Mouse (Mus musculus): ENCODE results near the gene Gucy2g.
"Not testable (repeated sequence)": the region's sequence is repeated elsewhere in the genome, so short reads cannot be mapped to it uniquely, and the experiment has no call there.

Gene Gucy2g

DNA sequence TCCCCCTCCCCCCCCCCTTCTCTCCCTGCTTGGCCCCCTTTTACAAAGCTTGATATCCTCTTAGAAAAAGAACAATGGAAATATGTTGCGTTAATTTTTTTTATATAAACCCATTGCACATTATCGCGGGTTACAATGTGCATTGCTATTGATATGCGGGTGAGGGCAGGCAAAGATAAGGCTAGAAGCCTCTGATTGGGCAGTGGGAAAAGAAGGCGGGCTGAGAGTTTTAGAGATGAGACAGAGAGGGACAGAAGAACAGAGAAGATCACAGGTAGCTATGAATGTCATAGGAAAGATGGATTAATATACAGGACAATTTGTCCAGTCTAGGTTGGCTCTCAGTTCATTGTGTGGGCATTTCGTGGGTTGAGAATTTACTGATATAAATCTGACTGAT lies 33.8 kb downstream of the Gucy2g start:
- DNase-seq (ENCODE audit: low spot score in 2 of 2), result no peak

DNA sequence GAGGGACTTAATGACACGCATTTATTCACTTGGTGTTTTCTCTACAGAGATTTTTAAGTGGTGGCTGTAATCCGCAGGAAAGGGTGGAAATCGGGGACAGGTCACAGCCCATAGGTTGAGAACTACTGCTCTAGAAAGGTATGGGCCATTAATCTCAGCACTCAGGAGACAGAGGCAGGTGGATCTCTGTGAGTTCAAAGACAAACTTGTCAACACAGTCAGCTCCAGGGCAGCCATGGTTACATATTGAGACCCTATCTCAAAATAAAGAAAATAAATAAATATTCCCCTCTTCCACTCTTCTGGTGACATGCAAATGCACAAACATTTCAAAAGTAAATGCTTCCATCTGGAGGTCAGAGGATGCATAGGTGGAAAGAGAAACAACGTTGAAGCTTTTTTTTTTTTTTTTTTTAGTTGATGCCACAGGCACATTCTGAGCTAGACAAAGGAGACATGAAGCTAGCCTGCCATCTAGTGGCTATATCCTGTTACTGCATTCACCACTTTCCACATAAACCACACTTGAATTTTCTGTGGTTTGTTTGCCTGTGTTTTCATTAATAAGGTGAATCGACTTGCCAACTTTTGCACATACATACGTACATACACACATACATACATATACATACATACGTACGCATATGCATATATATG lies 34.4 kb downstream of the Gucy2g start:
- peak in 1 of 2 experiments; percentile 42 for DNase-seq (ENCODE audit: low spot score in 2 of 2)

DNA sequence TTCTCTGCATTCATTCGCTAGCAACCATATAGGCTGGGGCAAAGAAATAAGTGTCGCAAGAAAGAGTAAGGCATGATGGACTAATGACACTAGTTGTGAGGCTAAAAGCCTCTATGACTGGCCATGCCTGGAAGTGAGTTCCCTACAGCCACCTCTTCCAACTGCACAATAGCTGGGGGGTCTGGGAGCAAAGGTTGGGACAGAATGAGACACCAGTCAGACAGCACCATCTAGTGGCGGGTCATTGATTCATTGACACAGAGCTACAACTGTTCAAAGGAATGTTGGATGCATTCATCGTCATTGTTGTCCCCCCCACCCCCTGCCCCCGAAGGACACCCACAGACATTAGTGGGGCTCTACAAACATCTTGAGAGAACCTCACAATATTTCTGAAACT lies 42.7 kb downstream of the Gucy2g start:
- DNase-seq (ENCODE audit: low spot score in 2 of 2), result peak in 1 of 2 experiments; percentile 52

DNA sequence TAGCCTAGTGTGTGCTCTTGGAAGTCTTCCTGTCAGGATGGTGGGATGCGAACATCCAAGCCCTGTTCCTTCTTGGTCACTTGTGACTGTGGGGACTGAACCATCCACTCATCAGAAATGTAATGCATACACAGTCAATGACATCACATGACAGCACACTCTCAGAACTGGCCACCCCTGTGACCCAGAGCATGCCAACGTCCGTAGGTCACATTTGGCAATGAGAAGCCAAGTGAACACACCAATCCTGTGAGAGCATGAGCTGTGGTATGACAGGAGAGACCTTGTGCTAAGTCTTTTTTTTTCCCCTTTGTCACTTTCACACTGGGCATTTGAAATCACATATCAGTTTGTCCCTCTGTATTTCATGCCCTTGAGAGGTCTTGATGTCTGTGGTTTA lies 45.5 kb downstream of the Gucy2g start:
- no peak for DNase-seq (ENCODE audit: low spot score in 2 of 2)

DNA sequence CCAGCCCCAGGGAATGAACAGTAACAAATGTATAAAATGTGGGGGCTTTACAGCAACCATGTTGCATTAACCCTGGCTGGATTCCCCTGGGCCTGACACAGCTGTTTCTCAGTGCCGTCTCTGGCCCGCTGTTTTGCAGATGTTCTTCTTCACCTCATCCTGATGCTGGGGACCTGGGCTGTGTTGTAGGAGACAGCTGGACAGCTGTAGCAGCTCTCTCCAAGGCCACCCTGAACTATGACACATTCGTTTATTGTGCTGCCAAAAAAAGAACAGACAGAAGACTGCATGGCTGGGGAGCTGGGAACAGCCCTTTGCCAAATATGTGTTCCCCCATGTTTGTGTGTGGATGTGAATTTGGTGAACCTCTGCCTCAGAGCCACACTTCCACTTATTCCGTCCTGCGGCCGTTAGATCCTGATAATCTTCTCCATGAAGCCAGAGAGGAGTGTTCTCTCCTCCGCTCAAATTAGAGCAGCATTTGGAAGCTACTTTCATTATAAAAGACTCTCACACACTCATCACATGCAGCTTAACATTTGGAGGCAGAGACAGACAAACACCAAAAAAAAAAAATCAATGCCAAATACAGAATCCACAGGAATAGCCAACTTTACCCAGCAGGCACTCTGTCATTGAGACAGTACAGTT lies 46.4 kb downstream of the Gucy2g start:
- DNase-seq (ENCODE audit: low spot score in 2 of 2), result no peak

DNA sequence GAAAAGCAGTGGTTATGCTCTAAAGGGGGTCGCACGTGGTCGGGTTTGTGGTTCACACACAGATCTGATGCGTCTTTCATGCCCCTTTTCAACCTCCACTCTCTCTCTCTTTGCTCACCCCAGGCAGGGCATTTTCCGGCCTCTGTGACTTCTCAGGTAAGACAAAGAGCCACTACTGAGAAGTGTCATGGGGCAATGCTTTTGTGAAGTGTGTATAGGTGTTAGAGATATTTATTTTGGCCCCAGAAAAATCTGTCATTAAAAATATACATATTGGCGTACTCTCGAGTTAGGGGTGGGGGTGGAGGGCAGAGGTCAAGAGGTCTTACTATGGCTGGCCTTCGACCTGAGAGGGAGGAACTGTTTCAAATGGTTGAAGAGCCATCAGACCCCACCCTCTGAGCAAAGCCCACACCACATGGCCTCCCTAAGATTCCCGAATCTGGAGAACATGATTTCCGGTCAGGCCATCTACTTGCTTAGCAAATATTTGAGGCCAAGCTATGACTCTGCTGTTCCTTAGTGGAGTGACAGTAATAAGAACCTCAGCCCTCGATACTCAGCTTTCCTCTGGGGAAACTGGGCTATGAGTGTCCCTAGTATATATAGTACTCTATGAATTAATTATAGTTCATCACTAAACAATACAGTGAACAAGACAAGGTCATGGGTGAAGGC lies 47.2 kb downstream of the Gucy2g start:
- DNase-seq (ENCODE audit: low spot score in 2 of 2), result no peak

DNA sequence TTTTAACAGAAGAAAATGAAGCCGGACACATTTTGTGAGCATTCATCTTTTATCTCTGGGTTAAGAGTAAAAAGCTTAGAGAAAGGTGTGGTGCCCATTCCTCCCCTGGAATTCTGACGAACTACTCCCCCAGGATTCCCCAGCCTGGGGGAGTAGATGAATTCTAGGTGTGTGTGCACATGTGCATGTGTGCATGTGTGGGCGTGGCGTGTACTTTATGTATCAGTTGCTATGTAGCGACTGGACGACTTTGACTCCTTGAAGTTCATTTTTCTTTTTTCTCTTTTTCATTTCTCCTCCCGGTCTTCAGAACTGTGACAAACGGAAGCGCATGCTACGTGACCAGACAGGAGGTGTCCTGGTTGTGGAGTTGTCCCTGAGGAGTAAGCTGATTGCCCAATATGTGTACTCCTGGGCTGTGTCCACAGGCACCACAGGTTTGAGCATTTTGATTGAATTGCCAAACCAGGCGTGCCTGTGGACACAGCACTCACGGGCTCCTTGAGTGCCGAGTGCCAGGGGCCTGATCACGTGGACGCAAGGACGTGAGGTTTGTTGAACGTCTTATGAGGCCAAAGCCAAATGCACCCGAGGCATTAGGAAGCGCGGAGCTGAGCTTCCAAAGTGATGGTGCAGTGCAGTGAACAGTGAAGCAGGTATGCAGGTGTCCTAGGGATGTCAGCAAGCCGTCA lies 48.6 kb downstream of the Gucy2g start:
- DNase-seq (ENCODE audit: low spot score in 2 of 2), result no peak

DNA sequence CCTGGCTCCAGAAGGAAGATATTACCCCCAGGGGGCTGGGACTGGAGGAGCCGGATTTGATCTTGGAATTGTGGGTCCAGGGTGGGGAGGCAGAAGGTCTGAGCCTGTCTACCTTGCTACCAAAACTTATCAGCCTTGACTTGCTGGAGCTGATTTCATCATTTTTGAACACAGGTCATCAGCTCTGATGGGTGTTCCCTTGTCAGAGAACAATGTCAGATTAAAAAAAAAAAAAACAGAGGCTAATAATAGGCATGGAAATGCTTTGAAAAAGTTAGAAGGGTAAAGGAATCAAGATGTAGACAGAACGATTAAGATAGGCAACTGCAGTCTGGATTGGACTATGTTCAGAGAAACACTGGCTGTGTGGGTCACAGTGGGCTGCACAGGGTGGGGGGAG lies 49.4 kb downstream of the Gucy2g start:
- DNase-seq (ENCODE audit: low spot score in 2 of 2), result no peak

DNA sequence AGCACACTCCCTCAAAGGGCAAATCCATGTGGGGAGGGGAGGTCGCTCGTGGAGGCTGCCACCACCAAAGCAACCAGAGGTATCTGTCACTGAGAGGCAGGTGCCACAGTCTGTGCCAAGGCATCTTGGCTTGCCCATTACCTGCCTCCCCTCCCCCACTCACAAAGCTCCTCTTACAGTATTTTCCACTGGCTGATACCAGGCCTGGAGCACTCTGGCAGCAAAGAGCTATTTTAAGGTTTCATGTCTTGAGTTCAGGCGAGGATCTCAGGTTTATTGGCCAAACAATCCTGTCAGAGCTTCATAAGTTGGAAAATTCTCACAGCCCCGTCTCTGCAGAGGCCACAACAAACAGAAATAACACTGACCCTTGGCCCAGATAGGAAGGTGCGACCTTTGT lies 51.0 kb downstream of the Gucy2g start:
- no peak for DNase-seq (ENCODE audit: low spot score in 2 of 2)

DNA sequence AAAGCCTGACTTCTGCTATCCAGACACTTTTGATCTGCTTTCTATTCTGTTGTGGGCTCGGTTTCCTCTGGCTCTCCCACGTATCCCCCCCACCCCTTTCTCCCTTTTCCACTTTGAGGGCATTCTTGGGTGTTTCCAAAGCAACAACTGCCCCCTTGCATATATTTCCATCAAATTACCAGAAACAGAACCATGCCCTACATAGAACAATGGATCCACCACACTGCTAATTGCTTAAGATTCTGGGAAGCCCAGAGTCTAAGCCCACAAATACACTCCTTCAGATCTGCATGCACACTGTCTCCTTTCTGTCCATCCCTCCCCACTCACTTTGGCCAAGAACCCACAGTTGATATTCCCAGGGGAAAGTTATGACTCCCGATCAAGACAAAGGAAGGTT lies 55.4 kb downstream of the Gucy2g start:
- no peak for DNase-seq (ENCODE audit: low spot score in 2 of 2)

DNA sequence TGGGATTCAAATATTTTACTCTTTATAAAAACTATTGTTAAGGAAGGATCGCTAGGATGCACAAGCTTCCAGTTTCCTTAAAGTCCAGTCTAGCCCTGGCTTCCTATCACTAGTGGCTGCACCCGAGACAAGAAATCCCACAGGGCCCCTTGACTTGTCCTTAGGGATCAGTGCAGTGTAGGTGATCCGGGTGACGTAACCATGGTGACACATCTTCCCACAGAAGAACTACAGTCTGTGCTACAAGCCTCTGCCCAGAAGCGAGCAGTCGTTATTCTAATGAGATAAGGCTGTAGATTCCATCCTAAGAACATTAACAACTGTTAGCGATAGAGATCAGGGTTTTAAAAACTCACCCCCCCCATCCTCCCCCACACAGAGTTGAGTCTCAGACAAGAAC lies 56.0 kb downstream of the Gucy2g start:
- DNase-seq (ENCODE audit: low spot score in 2 of 2), result no peak

DNA sequence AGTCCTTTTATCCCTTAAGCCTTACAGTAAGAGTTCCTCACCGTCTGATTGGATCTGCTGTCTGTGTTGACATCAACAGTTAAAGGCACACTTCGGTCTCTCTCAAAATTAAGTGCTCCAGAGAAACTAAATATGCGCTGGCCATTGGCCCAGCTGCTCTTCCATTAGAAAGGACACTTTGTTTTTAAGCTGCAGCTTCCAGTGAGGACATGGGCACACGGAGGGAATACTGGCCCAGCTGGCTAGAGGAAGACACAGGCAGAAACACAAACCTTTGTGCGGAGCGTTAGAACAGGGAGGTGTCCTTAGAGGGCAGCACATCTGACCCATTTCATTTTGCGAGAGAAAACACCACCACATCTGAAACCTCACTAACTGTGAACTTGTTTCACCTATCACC lies 56.6 kb downstream of the Gucy2g start:
- DNase-seq (ENCODE audit: low spot score in 2 of 2), result no peak

DNA sequence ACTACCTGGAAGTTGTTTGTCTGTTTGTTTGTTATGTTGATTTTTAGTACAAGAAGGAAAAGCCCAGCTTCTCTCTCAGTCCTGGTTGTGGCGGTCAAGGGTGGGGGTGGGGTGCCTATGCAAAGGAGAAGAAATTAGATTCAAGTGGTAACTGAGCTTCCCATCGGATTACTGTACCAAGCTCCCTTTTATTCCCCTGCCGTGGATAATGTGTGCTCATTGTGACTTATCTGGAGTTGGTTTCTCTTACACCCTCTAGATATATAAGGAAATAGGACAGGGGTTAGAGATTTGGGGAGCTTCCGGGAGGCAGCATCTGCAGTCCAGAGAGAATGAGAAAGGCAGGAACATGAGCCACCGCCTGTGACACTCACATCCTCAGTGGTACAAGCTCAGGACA lies 60.6 kb downstream of the Gucy2g start, which contains the start of gene Tectb:
Gene Tectb (plus strand): TSS at position 301 of the 400 bp plus-strand sequence.
- no peak for DNase-seq (ENCODE audit: low spot score in 2 of 2)

DNA sequence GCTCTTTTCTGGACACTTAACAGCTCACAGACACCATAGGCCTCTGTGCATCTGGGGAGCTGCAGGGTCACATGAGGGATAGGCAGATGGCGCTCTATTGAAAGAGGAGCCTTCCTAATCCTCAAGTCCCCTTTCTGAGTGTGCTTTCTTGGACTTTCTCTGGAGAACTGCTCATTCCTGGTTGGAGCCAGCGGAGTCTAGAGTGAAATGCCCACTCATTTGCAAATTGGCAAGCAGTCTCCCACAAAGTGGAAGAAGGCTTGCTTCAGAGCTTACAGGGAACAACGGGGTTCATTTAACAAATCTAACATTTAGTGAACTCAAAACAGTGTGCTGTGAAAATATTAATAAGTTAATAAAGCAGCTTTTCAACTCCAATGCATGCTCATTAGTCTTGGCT lies 63.9 kb downstream of the Gucy2g start:
- no peak for DNase-seq (ENCODE audit: low spot score in 2 of 2)

DNA sequence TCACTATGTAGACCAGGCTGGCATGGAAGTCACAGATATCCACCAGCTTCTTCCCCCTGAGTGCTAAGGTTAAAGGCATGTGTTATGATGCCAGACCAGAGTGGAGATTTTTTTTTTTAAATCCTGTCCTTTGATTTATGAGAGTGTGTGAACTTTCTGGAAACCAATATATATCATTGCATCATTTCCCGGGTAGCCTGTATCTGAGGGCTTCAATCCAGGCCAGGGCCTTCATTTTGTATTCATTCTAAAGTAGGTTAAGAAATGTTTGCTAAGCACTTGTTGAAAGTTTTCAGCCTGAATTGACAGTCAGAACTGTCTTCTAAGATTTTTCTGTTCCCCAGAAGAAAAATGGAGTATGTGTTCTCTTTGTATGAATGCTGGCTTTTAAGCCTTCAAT lies 69.5 kb downstream of the Gucy2g start:
- no peak for DNase-seq (ENCODE audit: low spot score in 2 of 2)

DNA sequence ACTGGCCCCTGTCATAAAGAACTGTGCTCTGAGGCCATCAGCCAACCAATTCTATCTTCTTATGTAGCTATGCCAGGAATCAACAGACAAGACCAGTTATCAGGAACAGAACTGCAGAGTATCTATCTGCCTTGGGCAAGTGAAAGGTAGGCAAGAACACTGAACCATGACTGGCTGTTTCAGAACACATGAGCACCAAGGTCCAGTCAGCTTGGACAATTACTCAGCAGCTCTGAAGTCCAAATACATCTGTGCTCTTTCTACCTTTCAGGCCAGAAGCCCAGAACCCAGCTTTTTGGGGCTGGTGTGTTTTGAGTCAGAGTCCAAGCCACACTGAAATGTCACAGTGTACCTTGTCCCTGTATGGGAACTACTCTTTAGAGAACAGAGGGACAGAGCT lies 70.6 kb downstream of the Gucy2g start:
- no peak for DNase-seq (ENCODE audit: low spot score in 2 of 2)

DNA sequence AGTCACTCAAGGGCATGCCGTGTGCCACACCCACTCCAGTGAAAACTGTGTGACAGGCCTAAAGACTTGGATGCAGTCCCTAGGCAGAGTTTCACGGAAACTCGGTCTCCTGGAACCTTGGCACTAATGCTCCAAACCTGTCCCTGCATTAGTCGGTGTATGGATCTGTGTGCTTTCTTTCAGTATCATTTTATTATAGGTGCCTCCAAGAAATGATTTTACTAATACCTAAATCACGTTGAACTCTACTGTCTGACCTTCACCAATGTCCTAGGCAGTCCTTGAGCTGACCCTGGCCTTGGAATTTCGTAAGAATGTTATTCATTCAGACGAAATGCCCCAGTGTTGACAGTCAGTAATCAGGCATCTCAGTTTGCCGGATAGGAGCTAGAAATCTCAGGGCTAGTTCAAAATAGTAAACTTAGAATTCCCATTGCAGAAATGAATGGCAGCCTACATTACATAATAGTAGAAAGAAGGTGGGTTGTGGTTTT lies 71.8 kb downstream of the Gucy2g start:
- not testable (repeated sequence) for DNase-seq (ENCODE audit: low spot score in 2 of 2)

DNA sequence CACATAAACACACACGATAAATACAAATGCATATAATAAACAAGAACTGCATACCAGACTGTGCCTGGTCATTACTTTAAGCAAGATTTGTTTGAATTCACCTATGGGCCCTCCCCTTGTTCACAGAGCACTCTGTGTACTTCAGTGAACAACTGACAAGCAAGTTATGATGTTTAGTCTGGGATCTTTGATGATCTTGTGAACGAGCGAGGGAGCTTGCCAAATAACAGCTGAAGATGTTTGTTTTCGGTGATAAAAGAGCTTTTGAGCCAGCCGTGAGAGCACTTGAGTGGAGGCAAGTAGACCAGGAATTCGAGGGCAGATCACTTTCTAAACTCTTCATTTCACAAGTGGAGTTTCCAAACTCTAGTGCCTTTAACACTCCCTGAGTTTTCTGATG lies 72.7 kb downstream of the Gucy2g start:
- no peak for DNase-seq (ENCODE audit: low spot score in 2 of 2)

DNA sequence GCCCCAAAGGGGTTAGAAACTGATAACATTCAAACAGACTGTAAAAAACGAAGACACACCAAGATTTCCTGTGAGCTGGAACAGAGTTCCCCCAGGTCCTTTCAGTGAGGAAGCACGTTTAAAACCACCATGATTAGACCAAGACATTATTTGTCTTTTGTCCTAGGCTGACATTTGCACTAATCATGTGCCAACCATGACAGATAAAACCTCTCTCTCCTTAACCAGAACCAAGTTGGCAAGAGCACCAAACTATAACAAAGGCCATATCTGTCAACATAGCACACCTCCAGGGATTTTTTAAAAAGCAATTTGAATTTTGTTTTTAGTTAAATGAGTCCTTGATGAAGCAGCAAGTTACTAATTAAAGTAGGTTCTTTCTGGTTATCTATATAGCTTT lies 73.3 kb downstream of the Gucy2g start:
- no peak for DNase-seq (ENCODE audit: low spot score in 2 of 2)

DNA sequence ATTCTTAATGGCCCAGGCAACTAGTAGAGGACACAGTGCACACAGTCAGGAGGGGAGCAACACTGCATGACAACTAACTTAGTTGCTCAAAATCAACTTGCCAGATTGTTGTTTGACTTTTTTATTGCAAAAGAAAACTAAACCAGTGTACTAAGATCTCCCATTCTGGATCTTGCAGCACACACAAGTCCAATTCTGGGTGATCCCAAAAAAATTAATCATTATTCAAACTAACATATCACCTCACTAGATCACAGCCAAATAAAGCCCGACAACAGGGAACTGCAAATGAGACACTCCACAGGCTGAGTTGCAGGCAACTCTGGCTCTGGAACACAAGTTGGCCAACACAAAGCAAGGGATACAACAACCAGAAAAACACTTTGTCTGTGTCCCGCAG lies 74.3 kb downstream of the Gucy2g start:
- DNase-seq (ENCODE audit: low spot score in 2 of 2), result no peak

DNA sequence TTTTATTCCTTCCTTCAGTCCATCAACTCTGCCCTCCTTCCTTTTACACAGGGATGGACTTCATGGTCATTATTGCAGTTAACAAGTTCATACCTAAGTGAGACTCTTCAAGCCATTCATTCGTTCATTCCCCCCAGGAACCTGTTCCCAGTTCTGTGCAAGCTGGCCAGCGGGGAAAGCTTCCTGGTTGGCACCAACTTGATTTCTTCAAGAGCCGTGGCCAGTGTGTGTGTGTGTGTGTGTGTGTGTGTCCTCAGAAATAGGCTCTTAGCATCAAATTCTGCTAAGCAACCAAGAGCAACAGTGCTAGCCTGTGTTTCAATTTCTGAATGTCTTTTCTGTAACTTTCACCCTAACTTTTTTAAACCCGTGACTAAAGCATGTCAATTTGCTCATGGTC lies 75.1 kb downstream of the Gucy2g start:
- no peak for DNase-seq (ENCODE audit: low spot score in 2 of 2)

DNA sequence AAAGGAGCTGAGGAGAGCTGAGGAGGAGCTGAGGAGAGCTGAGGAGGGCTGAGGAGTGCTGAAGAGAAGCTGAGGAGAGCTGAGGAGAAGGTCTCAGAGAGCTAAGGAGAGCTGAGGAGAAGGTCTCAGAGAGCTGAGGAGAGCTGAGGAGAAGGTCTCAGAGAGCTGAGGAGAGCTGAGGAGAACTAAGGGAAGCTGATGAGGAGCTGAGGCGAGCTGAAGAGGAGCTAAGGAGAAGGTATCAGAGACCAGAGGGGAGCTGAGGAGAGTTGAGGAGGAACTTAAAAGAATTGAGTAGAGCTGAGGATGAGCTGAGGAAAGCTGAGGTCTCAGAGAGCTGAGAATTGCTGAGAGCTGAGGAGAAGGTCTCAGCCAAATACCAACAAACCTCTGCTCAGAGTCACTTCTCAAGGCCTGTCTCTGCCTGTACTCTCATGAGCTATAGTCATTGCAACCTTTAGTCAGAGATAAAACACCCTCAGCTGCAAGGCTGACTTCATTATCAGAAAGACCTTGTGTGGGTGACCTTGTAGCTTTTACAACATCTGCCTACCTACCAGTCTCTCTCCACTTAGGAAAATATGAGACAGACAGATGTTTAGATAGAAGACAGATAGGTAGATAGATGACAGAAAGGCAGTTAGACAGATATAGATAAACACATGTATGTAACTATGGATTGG lies 75.7 kb downstream of the Gucy2g start:
- no peak for DNase-seq (ENCODE audit: low spot score in 2 of 2)
